Mouse (Mus musculus): ENCODE results near the gene Chd3.

The Chd3 gene

GRCm38 (mm10) chr11:69406867-69407723 is 37.9 kb upstream of the Chd3 start:
- no peak for DNase-seq (ENCODE audit: low read depth)

GRCm38 (mm10) chr11:69406282-69406681 is 37.1 kb upstream of the Chd3 start:
- no peak for DNase-seq (ENCODE audit: low read depth)

- no peak for DNase-seq (ENCODE audit: low read depth)
Measured at GRCm38 (mm10) chr11:69405397-69406200, 36.4 kb upstream of the Chd3 start.

- DNase-seq (ENCODE audit: low read depth) = no peak
Measured at GRCm38 (mm10) chr11:69404595-69405396, 35.6 kb upstream of the Chd3 start.

GRCm38 (mm10) chr11:69403691-69404594 is 34.7 kb upstream of the Chd3 start:
- no peak for DNase-seq (ENCODE audit: low read depth)

- DNase-seq (ENCODE audit: low read depth) = no peak
Measured at GRCm38 (mm10) chr11:69401987-69402386, 32.8 kb upstream of the Chd3 start.

- peak; percentile 76 for DNase-seq (ENCODE audit: low read depth)
Measured at GRCm38 (mm10) chr11:69401210-69401637, 32.0 kb upstream of the Chd3 start.

- DNase-seq (ENCODE audit: low read depth) = no peak
Measured at GRCm38 (mm10) chr11:69400083-69400850, 31.1 kb upstream of the Chd3 start.

- DNase-seq (ENCODE audit: low read depth) = no peak
Measured at GRCm38 (mm10) chr11:69399201-69400082, 30.2 kb upstream of the Chd3 start.

GRCm38 (mm10) chr11:69398486-69399200 is 29.4 kb upstream of the Chd3 start:
- no peak for DNase-seq (ENCODE audit: low read depth)

- peak; percentile 34 for DNase-seq (ENCODE audit: low read depth)
Measured at GRCm38 (mm10) chr11:69398059-69398458, 28.9 kb upstream of the Chd3 start, which contains the start of gene Tmem88. Tmem88 (minus strand) TSS chr11:69398234.

- peak; percentile 64 for DNase-seq (ENCODE audit: low read depth)
Measured at GRCm38 (mm10) chr11:69397581-69398057, 28.4 kb upstream of the Chd3 start.

GRCm38 (mm10) chr11:69396772-69397171 is 27.6 kb upstream of the Chd3 start:
- DNase-seq (ENCODE audit: low read depth) = peak; percentile 28

GRCm38 (mm10) chr11:69395634-69396373 is 26.6 kb upstream of the Chd3 start:
- peak; percentile 99 for DNase-seq (ENCODE audit: low read depth)

- peak; percentile 90 for DNase-seq (ENCODE audit: low read depth)
Measured at GRCm38 (mm10) chr11:69395235-69395633, 26.0 kb upstream of the Chd3 start, which contains the start of the genes Naa38 and Cyb5d1. Naa38 (plus strand) TSS chr11:69395487. Cyb5d1 (minus strand) TSS chr11:69395631.

GRCm38 (mm10) chr11:69394591-69395167 is 25.5 kb upstream of the Chd3 start:
- DNase-seq (ENCODE audit: low read depth) = peak; percentile 33

GRCm38 (mm10) chr11:69390400-69391034 is 21.3 kb upstream of the Chd3 start:
- peak; percentile 87 for DNase-seq (ENCODE audit: low read depth)
